Mouse (Mus musculus) heart, embryonic 14.5 days (tissue): ENCODE results near the gene Ndufb2. TPM values are rescaled to one million over a fixed set of nuclear protein-coding genes. Genes with fewer than 3 reads are reported as not detected.

Experiments used
- ATAC-seq: fragments of 200-750 bp; cut with Nextera tagmentation; 2 replicates; pipeline ENCODE4 v1.8.0; 2017; ENCODE audit warnings: low read depth, moderate TSS enrichment; ENCODE audit not compliant: insufficient number of reproducible peaks, insufficient read depth, low FRiP score
- H3K27ac ChIP-seq, 2 experiments: fragments of 200-500 bp in 1 of 2; fragments of 300-500 bp in 1 of 2; sonication (generic) in 1 of 2; replicated peaks in 1 of 2; 2 replicates each; pipeline ENCODE4 v1.5.1; 2012 to 2014; ENCODE audit warnings: low read depth in 2 of 2, low read length in 2 of 2, control low read depth in 1 of 2, mild to moderate bottlenecking in 1 of 2, mixed read lengths in 1 of 2; ENCODE audit not compliant: control insufficient read depth in 1 of 2, insufficient read depth in 1 of 2
- H3K27me3 ChIP-seq: fragments of 300-500 bp; sonication (generic); 2 replicates; pipeline ENCODE4 v1.6.1; 2014; ENCODE audit warnings: mild to moderate bottlenecking, low read length, control low read depth; ENCODE audit not compliant: control insufficient read depth, insufficient read depth
- H3K36me3 ChIP-seq: fragments of 300-500 bp; sonication (generic); 2 replicates; pipeline ENCODE4 v1.6.1; 2014; ENCODE audit warnings: mild to moderate bottlenecking, control low read depth, low read length, mixed read lengths; ENCODE audit not compliant: control insufficient read depth, insufficient read depth
- H3K4me1 ChIP-seq, 2 experiments: fragments of 200-500 bp in 1 of 2; fragments of 300-500 bp in 1 of 2; sonication (generic) in 1 of 2; 2 replicates each; pipeline ENCODE4 v1.6.1; 2012 to 2014; ENCODE audit warnings: low read length in 2 of 2, control low read depth in 1 of 2, mixed read lengths in 1 of 2; ENCODE audit not compliant: control insufficient read depth in 2 of 2, insufficient read depth in 2 of 2
- H3K4me2 ChIP-seq: fragments of 300-500 bp; sonication (generic); 2 replicates; pipeline ENCODE4 v1.6.1; 2014; ENCODE audit warnings: mild to moderate bottlenecking, low read length
- H3K4me3 ChIP-seq, 2 experiments: fragments of 200-500 bp in 1 of 2; fragments of 300-500 bp in 1 of 2; sonication (generic) in 1 of 2; 2 replicates each; pipeline ENCODE4 v1.5.1; 2012 to 2014; ENCODE audit warnings: low read length in 2 of 2, mild to moderate bottlenecking in 2 of 2, control low read depth in 1 of 2, low read depth in 1 of 2, moderate library complexity in 1 of 2; ENCODE audit not compliant: control insufficient read depth in 1 of 2, insufficient read depth in 1 of 2
- H3K9ac ChIP-seq: fragments of 300-500 bp; sonication (generic); 2 replicates; pipeline ENCODE4 v1.6.1; 2014; ENCODE audit warnings: mild to moderate bottlenecking, low read length
- H3K9me3 ChIP-seq: fragments of 300-500 bp; sonication (generic); 2 replicates; pipeline ENCODE4 v1.6.1; 2016; ENCODE audit warnings: low read length, control low read depth; ENCODE audit not compliant: control insufficient read depth
- WGBS: fragments of 180-500 bp; shearing (Covaris S2); extraction: QIAGEN DNeasy Blood & Tissue Kit; methylation state at CpG from one replicate; pipeline ENCODE4 v1.1.7; 2014; 5-methylcytosine and 5-hydroxymethylcytosine counted together
- polyA plus RNA-seq: library from polyadenylated mRNA; unstranded; fragments of >200 nt; fragmentation: Nextera tagmentation; extraction: Ambion mirVana; gene quantifications from 2 replicates; pipeline ENCODE4 v1.2.1, GENCODE M21; 2014

Ndufb2 gene
- 794 and 856 TPM in 2 replicates for polyA plus RNA-seq

GRCm38 (mm10) chr6:39592401-39593214 lies at the start of gene Ndufb2:
Gene Ndufb2 (plus strand): TSS chr6:39592574.
- WGBS, result under 1% methylated on average over 55 of the region's 56 CpGs
- H3K27ac ChIP-seq, result peak within 1 kb of the TSS; percentile 95 to 98
- peak within 1 kb of the TSS; percentile 65 to 86 for H3K4me3 ChIP-seq
- no peaks in the 10 kb centered on the region for H3K27me3 ChIP-seq
- peaks cover 6 to 12% of the 10 kb centered on the region in 2 experiments for H3K4me1 ChIP-seq
- ATAC-seq, result peak; percentile 94
- peaks cover 36% of the 10 kb centered on the region for H3K36me3 ChIP-seq
- no peaks in the 10 kb centered on the region for H3K9me3 ChIP-seq
- H3K9ac ChIP-seq, result peak within 1 kb of the TSS; percentile 93
- H3K4me2 ChIP-seq, result peak within 1 kb of the TSS; percentile 88

GRCm38 (mm10) chr6:39542631-39543597 lies 49.5 kb upstream of the Ndufb2 start:
- Histone ChIP-seq H3K4me1 (peaks cover 32 to 46% of the 10 kb centered on the region in 2 experiments), H3K36me3 (no peaks in the 10 kb centered on the region), H3K9me3 (no peaks in the 10 kb centered on the region), H3K4me3 (no peak overlapping the region), H3K4me2 (peak overlapping the region; percentile 34), H3K27ac (peak overlapping the region; percentile 86 to 88), H3K27me3 (no peaks in the 10 kb centered on the region), H3K9ac (peak overlapping the region; percentile 38)
- WGBS, result 26% methylated on average over 15 of the region's 15 CpGs
- peak; percentile 89 for ATAC-seq

- peak overlapping the region; percentile 38 for H3K9ac ChIP-seq
- WGBS, result 63% methylated on average over 15 of the region's 15 CpGs
- H3K27me3 ChIP-seq, result no peaks in the 10 kb centered on the region
- H3K27ac ChIP-seq, result peak overlapping the region; percentile 86 to 88
- no peak overlapping the region for H3K4me3 ChIP-seq
- no peak overlapping the region for H3K4me2 ChIP-seq
- peaks cover 31 to 40% of the 10 kb centered on the region in 2 experiments for H3K4me1 ChIP-seq
- H3K36me3 ChIP-seq, result no peaks in the 10 kb centered on the region
- no peak for ATAC-seq
- no peaks in the 10 kb centered on the region for H3K9me3 ChIP-seq
Measured at GRCm38 (mm10) chr6:39543769-39544420, 48.5 kb upstream of the Ndufb2 start.

GRCm38 (mm10) chr6:39545474-39545873 lies 46.9 kb upstream of the Ndufb2 start:
- Histone ChIP-seq H3K4me1 (peaks cover 20 to 24% of the 10 kb centered on the region in 2 experiments), H3K27ac (0 out of 4 replicates have a peak overlapping the region, but pooled peaks of 1 of the 2 experiments have one; percentile 86)

GRCm38 (mm10) chr6:39548030-39548429 lies 44.3 kb upstream of the Ndufb2 start:
- Histone ChIP-seq H3K4me2 (no peak overlapping the region), H3K27me3 (no peaks in the 10 kb centered on the region), H3K36me3 (no peaks in the 10 kb centered on the region), H3K9me3 (no peaks in the 10 kb centered on the region), H3K27ac (no peak overlapping the region), H3K4me3 (no peak overlapping the region), H3K4me1 (peaks cover 16 to 20% of the 10 kb centered on the region in 2 experiments), H3K9ac (no peak overlapping the region)
- 78% methylated on average over 5 of the region's 5 CpGs for WGBS
- no peak for ATAC-seq

More at GRCm38 (mm10) chr6:39545474-39545873, 46.9 kb upstream of the Ndufb2 start:
- WGBS, result 86% methylated on average over 7 of the region's 7 CpGs
- no peaks in the 10 kb centered on the region for H3K36me3 ChIP-seq
- H3K27me3 ChIP-seq, result no peaks in the 10 kb centered on the region
- no peak for ATAC-seq
- no peak overlapping the region for H3K9ac ChIP-seq
- H3K4me2 ChIP-seq, result no peak overlapping the region
- no peaks in the 10 kb centered on the region for H3K9me3 ChIP-seq
- H3K4me3 ChIP-seq, result no peak overlapping the region

GRCm38 (mm10) chr6:39551981-39552636 lies 40.3 kb upstream of the Ndufb2 start:
- no peak overlapping the region; the same call in 1 of the 2 replicates for H3K9ac ChIP-seq
- H3K27ac ChIP-seq, result no peak overlapping the region
- no peak for ATAC-seq

More at GRCm38 (mm10) chr6:39551981-39552636, 40.3 kb upstream of the Ndufb2 start:
- no peaks in the 10 kb centered on the region for H3K9me3 ChIP-seq
- H3K4me2 ChIP-seq, result no peak overlapping the region
- H3K4me1 ChIP-seq, result peaks cover 17 to 21% of the 10 kb centered on the region in 2 experiments; a peak in 3 of 4 replicates
- WGBS, result 48% methylated on average over 8 of the region's 8 CpGs
- H3K4me3 ChIP-seq, result no peak overlapping the region
- H3K27me3 ChIP-seq, result no peaks in the 10 kb centered on the region
- no peaks in the 10 kb centered on the region for H3K36me3 ChIP-seq
